Mouse (Mus musculus): ENCODE data around the gene Chrng.

The Chrng gene

DNA sequence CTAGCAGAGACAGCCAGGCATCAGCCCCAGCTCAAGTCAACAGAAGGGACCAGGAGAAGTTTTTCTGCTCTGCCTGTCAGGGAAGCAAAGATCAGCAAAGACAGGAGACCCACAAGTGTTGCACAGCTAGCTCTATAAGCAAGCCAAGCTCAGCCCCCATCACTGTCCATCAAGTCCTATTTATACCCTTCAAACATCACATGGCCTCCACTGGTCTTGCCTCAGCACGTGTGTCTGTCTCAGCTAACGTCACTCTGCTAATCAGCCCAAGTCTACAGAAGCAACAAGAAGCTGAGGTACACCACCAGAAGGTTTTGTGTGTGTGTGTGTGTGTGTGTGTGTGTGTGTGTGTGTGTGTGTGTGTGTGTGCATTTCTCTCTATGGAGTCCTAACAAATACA lies 3.6 kb upstream of the Chrng start:
- DNase-seq, result no peak

DNA sequence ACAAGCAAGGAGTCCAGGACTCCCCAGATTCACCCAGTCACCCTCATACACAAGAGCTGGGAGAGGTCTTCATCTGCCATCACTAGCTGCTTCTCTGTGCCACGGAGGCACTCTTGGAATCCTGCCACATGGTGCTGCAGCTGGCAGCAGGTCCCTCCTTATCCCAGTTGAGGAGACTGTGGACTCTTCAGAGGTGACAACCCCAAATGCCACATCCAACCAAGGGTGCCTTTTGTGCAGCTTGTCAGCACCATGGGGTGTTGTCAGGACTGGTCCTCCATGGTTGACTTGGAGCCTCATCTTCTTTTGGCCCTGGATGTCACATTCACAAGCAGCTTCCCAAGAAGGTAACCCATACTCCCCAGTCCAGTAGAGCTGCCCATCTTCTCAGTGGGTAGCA lies 2.6 kb upstream of the Chrng start:
- no peak for DNase-seq

DNA sequence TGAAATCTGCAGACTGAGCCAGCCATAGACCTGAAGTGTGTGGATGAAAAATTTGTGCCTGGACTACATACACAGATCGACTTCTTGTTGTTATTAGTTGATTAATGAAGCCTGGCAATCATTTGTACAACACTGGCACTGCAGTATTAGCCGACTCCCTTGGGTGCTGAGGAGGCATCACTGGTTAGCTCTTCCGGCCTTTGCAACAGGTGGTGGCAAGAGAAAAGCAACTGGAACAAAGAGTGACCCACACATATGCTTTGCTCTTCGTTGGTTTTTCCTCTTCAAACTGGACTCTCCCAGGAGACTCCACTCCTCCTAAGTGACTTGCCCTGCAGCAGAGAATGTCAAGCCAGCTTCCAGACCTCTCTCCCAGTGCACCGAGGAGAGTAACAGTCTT lies 678 bp upstream of the Chrng start:
- no peak for DNase-seq

DNA sequence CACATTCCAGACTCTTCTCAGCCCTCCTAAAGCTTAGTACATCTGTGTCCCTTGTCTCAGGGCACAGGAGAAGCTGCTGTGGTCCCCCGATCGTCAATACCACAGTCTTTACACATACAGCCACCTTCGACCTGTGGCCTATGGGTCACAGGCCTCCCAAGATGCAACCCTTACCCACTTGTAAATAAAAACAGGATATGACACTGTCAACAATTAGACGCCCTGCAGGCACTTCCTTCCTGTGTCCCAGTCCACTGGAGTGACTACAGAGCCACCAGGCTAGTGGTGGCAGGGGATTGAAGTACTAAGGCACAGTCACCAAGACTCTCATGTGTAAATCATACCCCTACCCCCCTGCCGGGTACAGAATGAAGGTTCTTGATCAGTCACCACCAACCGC lies 581 bp downstream of the Chrng start:
- no peak for DNase-seq

DNA sequence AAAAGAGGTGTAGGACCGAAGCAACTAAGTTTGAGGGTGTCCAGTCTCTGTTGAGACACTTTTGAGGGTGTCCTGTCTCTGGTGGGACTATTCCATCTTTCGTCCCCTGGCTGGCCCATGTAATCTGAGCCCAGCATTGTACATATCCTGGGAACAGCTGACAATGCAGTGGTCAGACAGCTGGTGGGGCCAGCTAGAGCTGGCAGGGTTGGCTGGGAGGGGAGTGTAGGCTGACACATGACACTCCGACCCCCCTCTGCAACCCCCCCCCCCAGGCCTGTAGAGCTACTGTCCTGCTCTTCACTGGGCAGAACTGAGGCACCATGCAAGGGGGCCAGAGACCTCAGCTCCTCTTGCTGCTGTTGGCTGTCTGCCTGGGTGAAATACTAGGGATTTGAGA lies 1.0 kb downstream of the Chrng start:
- DNase-seq, result no peak

DNA sequence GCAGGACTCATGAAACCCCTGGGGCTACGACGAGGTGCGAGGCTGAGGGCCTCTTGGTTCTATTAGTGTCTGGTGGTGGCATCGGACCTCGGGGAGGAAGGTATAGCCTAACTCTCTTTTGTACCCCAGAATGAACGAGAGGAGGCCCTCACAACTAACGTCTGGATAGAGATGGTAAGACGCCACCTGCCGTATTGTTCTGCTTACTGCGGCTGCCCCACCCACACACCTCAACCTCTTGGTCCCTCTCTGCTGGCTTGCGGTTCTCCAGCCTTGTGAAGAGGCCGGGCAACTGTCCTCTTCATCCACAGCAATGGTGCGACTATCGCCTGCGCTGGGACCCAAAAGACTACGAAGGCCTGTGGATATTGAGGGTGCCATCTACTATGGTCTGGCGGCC lies 1.9 kb downstream of the Chrng start:
- peak; percentile 39 to 41 for DNase-seq

DNA sequence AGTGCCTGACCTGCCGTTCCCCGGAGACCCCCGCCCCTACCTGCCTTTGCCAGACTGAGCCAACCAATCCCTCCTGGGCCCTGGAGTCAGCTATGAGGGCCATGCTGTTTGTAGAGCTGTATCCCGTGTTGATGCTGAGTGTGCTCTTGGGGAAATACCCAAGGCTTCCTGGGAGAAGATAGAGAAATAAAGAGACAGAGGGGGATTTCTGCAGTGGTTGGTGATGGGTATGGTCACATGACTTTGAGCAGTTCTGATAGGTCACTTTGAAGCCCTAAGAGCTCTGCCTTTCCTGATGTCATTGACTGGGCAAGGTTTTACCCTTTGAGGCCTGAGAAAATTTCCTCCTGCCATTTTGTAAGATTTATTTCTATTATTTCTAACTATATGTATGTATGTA lies 7.0 kb downstream of the Chrng start:
- DNase-seq, result no peak

DNA sequence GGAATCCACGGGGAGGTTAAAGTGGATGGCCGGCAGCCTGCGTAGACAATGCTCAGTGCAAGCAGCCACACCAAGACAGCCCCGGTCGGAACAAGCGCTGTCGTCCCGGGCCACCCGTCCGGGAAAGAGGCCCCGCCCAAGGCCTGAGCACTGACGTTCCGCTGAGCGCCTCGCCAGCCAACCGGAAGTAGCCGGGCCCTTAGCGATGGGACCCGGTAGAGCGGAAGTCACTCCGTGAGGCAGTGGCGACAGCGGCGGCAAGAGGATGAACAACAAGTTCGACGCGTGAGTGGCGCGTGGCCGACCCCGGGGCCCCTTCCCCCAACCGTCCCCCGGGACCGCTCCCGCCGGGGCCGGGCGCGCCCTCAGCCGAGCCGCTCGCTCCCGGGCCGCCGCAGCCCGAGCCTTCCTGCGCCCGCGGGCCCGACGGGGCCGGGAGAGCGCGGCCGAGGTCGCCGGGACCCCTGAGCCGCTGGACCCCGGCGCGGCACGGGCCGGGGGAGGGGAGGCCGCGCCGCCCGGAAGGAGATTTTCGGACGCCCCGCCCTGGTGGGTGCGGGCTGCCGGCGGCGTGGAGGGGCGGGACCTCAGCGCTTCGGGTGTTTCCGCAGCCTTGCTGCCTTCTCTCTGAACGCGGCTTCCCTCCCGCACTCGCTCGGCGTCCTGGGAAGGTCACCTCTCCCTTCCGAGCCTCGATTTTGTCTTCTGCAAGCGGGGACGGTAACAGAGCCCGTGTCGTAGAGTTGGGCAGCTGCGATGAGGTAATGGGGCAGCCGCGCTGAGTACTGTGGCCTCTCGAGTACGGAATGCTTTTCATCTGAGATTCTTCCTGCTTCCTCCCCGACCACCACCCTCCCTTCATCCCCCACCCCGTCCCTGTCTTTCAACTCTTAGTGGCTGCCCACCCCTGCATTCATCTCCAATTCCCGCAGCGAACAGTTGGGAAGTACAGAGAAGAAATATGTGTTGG lies 9.6 kb downstream of the Chrng start, which contains the start of gene Eif4e2:
Gene Eif4e2 (plus strand): TSS at position 180 of the 970 bp plus-strand sequence.
- peak; percentile 95 for DNase-seq

DNA sequence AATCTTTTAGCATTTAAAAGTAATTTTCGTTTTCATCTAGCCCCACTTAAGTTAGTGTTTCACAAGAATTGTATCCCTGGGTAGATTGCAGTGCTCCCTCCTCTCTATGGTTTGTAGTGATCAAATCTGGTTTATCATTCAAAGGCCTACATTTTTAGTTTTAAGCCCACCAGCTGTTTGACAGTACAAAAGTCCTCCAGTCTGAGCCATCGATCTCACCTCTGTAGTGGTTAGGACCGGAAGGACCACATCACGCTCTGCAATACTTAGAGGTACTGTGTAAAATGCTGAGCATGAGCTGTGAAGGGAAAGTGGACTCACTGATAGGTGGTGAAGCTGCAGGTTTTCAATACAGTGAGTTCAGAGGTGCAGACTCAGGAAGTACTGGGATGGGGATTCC lies 10.3 kb downstream of the Chrng start:
- peak; percentile 12 to 16 for DNase-seq

DNA sequence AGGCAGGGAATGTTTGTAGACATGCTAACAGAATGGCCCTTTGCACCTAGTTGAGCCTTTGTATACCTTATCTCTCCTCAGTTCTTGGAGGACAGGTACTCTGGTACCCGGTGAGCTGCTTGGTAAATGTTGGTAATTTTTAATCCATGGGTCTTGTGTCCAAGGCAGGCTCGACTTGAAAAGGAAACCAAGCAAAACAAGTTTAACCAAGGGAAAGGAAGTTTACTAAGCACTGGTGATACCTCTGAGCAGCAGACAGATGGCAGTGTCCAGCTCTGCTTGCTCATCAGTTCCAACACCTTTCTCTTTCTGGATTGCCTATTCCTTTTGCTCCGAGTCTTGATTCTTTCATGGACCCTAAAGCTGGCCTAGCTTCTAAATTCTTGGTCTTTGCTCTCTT lies 13.5 kb downstream of the Chrng start:
- DNase-seq, result peak; percentile 18 to 19

DNA sequence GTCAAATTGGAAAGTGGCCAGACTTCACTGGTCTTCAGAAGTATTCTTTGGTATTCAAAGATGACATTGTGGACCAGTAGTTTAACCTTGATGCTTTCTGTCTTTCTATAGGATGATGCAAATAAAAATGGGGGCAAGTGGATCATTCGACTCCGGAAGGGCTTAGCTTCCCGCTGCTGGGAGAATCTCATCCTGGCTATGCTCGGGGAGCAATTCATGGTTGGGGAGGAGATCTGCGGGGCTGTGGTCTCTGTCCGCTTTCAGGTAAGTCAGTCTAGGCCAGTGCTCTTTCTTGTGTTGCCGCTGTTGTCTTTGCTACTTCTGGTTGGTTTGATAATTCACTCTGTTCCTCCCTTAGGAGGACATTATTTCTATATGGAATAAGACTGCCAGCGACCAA lies 21.3 kb downstream of the Chrng start:
- no peak for DNase-seq

DNA sequence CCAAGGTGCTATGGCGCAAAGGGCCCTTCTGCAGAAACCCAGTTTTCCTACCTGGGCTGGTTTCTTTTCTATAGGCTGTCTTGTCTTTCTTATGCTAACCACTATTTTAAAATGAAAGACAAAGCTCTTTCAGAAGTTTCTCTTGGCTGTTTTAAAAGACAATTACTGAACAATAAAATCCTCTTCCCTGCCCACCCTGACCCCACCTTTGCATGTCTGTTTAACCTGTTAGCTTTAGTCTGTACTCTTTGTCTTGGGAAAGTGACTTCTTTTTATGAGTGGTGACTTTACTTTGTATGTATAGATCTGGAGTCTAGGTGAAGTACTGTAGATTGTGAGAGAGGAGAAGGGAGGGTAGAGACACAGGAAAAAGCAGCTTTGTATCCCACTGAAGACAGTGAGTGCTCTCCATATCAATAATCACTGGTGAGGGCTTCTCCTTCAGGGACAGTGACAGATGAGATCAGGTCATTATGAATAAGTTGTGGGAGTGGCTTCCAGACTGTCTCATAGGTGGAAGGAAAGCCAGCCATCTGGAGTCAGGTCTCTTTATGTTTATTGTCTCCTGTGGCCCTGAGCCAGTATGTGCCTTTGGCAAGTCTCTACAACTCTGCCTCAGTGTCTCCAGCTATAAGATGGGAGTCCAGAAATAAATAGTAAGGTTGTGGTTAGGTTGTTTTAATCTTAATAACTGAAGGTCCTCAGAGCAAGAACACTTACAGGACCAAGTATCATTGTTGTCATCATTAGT lies 22.1 kb downstream of the Chrng start:
- no peak for DNase-seq

DNA sequence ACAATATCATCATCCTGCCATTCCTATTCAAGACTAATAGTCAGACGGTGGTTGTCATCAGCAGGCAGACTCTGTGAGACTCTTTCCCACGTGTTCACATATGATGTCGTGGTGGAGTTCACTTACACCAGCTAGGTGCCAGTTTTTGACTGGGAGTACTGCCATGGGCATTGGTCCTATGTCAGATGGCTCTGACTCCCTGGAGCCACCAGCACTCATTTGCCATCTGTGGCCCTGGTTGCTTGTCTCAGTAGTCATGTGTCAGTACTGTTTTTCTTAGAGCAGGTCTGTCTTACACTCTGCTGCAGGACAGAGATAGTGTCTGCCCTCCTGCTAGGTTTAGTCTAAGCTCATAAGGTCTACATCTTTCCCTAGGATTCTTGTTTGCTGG lies 22.7 kb downstream of the Chrng start:
- DNase-seq, result no peak

DNA sequence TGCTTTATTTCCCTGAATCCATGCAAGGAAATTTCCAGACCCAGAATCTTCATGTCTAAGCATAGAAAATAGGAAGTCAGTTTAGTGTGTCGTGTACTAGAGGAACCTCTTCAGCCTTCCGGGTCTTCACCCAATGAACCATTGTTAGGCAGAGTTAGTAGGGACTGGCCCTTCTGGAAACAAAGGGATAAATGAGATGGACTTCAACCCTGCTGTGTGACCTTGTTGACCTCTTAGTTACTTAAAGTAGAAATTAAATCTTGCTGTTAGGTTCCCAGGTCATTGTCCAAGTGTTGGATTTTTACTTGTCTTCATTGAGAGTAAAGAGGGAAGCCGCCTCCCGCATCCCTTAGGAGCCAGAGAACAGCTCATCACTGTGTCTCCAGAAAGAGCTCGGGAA lies 26.1 kb downstream of the Chrng start:
- no peak for DNase-seq

DNA sequence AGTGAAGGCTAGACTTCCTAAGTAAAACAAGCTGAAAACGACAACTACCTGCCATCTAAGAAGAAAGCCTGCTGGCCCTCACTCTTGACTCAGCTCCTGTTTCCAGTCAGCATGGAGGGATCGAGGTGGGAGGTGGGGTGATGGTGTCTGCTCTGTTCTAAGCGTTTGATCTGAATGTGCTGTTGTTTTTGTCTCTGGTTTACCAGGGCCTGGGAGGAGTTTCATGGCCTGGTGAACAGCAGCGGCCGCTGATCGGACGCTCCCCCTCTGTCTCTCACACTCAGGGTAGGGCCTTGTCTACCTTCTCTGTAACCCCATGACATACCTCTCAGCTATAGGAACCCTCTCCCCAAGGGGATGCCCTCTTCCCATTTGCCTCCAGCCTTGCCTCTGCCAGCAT lies 27.7 kb downstream of the Chrng start:
- no peak for DNase-seq

DNA sequence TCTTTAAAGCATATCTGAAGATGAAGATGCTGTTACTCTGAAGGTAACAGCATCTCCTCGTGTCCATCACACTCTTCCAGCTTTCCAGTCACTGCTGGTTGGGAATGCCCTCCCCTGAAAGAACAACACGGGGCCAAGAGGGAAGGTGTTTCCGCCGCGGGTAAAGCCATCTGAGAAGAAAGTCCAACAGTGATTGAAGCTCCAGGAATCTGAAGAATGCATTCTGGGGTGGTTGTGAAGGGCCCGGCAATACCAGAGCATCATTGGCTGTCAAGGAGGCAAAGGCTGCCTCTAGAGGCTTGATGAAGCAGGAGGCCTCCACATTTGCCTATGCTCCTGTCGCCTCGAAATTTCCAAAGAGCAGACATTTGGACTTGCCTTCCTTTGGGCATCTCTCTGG lies 34.6 kb downstream of the Chrng start:
- DNase-seq, result no peak

DNA sequence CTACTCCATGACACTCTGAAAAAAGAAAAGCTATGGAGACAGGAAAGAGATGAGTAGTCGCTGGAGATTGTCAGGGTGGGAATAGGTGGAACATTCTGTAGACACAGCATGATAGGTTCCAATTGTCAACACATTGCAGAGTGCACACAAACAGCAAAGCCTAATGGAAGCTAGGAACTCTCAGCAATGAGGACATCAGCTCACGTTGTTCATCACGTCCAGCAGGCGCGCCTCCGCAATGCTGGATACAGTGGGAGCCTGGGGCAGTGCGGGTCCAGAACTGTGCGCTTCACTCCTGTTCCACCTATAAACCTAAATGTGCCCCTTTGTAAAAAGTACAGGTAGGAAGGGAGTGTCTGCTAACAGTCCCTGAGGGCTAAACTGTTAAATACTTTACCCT lies 38.6 kb downstream of the Chrng start:
- DNase-seq, result no peak

DNA sequence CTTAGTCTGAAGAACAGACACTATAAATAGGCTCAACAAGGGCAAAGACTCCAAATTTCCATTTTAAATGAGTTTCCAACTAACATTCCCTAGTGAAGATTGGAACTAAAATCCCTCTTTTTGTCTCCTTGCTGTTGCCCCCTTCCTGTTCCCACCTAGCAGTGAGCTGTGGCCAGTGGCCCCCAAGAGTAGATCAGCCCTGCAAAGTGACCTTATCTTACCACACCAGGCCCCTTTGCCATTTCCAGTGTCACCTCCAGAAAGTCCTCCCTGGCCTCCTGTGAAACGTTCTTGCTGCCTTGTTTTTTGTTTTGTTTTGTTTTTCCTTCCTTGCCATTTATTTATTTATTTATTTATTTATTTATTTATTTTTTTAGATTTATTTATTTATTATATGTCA lies 41.0 kb downstream of the Chrng start:
- no peak for DNase-seq

DNA sequence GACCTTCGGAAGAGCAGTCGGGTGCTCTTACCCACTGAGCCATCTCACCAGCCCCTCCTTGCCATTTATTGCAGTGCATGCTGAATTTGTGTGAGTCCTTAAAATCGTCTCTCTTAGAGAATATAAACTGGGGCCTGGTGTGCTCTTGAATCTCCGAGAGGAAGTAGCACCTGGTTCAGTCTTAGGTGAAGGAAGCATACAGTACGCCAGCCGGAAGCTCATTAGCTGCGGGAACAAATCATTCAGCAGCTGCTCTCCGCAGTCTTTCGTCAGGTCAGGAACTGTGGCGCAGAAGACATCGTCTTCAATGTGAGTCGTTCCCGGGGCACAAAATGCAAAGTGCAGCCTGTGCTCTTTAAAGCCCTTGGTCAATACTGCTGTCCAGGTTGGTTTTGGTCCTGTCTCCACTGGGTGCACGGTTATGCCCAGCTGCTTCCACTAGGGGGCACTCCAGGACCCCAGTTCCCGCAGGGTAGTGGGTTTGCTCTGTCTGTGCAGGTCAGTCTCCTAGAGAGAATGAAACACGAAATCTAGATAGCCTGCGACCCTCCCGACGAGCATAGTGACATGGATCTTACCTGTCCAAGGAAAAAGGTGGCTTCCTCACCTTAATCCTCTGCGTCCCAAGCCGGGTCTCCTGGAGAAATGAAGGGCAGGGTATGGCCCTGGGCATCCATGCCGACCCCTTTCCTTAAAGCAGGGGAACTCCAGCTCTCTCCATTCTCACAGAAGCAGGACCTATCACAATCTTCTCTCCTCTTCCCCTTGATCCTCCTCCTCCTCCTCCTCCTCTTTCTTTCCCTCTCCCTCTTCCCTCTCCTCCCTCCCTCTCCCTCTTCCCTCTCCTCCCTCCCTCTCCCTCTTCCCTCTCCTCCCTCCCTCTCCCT lies 41.7 kb downstream of the Chrng start:
- peak; percentile 84 for DNase-seq

DNA sequence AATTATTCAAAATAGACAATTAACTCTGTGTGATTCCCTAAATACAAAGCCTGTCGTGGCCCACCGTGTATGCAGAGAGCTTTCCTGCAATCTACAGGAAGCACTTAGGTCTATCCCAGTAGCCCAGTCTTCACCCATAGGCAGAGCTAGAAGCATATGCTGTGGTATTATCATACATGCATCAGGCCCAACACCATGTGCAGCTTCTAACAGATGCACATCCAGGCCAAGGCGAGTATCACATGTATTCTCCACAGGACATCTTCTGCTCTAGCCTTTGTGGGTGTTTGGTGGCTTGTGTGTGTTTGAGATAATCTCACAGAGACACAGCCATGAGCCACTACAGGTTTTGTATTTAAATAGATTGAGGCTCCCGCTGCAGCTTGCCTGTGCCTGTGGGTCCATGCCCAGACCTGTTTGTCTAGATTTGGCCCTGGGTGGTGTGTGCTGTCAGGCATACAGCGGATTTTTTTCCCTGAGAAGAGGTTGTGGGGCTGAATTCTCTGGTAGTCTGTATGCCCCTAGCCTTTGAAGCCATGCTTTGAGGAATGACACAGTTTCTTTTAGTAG lies 47.7 kb downstream of the Chrng start:
- no peak for DNase-seq

DNA sequence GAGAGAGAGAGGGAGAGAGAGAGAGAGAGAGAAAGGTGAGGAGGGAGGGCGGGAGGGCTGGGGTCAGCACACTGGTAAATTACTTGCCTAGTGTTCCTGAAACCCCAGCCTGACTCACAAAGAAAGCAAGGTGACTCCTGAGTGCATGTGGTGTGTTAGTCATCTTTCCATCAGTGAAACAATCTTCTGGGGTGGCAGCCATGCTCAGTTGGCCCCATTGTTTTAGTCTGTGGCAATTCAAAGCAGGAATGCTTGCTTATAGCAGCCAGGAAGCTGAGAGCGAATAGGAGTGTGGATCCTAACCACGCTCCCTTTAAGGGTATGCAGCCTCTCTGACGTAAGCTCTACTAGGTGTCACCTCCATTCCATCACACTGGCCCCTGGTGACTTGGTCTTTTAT lies 50.7 kb downstream of the Chrng start:
- DNase-seq, result no peak

DNA sequence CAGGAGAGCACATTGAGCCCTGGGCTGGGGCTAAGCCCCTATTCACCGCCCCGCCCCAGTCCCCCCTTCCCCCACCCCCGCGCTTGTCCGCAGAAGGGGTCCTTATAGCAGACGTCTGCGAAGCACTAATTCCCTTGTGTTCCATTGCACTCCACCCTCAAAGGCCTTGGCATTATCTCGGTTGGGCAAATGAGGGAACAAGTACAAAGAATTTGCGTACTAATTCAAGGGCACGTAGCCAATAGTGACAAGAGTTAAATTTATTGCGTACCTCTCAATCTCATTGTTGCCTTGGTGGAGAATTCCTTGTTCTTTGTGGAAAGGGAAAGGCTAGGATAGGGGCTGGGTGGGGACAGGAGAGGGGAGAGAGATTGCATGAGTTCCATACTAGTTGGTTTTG lies 53.2 kb downstream of the Chrng start:
- DNase-seq, result no peak

DNA sequence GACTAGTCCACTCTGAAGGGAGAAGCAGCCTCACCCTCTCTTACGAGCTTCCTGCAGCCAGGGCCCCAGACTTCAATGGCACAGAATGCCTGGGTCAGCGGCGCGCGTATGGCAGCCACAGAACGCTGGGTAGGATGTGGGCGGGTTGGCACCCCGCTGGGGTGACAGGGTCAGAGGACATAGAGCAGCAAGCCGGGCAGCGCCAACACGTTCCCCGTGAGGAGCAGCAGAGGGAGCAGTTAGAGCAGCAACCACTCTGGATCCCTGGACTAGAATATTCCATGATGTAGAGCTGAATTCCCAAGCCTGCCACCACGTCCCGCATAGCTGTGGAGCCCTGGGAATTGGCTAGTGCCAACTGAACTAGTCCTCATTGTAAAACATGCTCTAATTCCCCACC lies 54.0 kb downstream of the Chrng start:
- DNase-seq, result no peak

Measured in B cell, adult 2 months (primary cell).